Mouse (Mus musculus) embryonic fibroblast, embryonic 13.5 days (primary cell): ENCODE results near the gene Crygd. TPM values are rescaled to one million over a fixed set of nuclear protein-coding genes. Genes with fewer than 3 reads are reported as not detected.
A peak's percentile ranks its signal among the peaks of the same experiment; 100 is the strongest.

Source experiments
- H3K27ac ChIP-seq: 2 replicates; pipeline ENCODE4 v1.5.1; 2012; ENCODE audit warnings: low read length, control low read depth, inconsistent platforms; ENCODE audit not compliant: insufficient read depth
- H3K4me1 ChIP-seq: 2 replicates; pipeline ENCODE4 v1.6.1; 2011; ENCODE audit warnings: low read length; ENCODE audit not compliant: control insufficient read depth, insufficient read depth
- H3K4me3 ChIP-seq: 2 replicates; pipeline ENCODE4 v1.5.1; 2011; ENCODE audit warnings: mild to moderate bottlenecking, control low read depth, low read length; ENCODE audit not compliant: insufficient read depth
- CTCF ChIP-seq: IDR thresholded peaks from 2 replicates; pipeline ENCODE4 v1.5.1; 2011; ENCODE audit warnings: mild to moderate bottlenecking, control low read depth, low read length, moderate library complexity, borderline replicate concordance; ENCODE audit not compliant: insufficient read depth
- POLR2A ChIP-seq: IDR thresholded peaks from 2 replicates; pipeline ENCODE4 v1.6.1; 2011; ENCODE audit warnings: low read depth, mild to moderate bottlenecking, control low read depth, low read length, moderate library complexity
- polyA plus RNA-seq: library from polyadenylated mRNA; stranded (reverse); fragments of >200 nt; gene quantifications from 2 replicates; pipeline ENCODE4 v1.2.4, GENCODE M21; 2011; ENCODE audit warnings: low read depth; ENCODE audit not compliant: missing spikeins, insufficient read length

The Crygd gene
- not detected in 2 replicates for polyA plus RNA-seq

DNA sequence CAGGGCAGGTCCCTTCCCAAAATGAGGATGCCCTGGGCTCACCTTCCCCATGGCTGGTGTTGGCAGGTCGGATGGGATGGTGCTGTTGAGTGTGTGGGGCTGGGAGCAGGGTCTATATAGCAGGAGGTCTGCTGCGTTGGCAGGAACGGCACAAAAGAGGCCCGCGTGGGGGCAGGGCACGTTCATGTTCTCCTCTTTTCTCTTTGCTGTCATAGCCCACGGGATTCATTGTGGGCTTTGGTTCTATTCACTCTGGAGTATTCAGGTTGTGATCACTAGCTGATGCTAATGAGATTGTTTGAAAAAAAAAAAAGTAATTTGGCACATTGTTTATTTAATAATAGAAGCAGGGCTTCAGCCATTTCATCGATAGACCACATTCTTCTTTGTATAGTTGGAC lies at the start of gene Crygd:
Gene Crygd (minus strand): TSS at position 101 of the 400 bp plus-strand sequence.
- TF ChIP-seq CTCF = no peak
- no peak for TF ChIP-seq POLR2A
- H3K4me3 ChIP-seq = no peak within 1 kb of the TSS
- no peak within 1 kb of the TSS for H3K27ac ChIP-seq
- H3K4me1 ChIP-seq = no peaks in the 10 kb centered on the region

DNA sequence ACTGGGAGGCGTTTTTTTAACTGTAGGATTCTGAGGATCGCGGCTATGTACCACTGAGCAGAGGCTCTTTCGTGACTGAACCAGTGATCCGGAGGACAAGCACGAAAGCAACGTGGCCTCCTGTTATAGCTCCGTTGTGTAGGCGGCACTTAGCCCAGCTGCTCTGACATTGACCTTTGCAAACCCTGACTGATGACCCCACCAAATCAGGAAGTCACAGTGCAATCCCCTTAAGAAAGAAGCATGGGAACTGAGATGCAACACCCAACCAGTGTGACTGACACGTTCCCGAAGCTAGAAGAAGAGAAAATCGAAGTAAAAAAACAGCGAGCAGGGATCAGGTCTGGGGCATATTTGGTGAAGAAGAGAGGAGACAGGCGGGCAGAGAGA lies 49.5 kb upstream of the Crygd start:
- TF ChIP-seq CTCF (no peak), POLR2A (no peak)
- no peaks in the 10 kb centered on the region for H3K4me1 ChIP-seq
- no peak overlapping the region for H3K27ac ChIP-seq
- H3K4me3 ChIP-seq = no peak overlapping the region

DNA sequence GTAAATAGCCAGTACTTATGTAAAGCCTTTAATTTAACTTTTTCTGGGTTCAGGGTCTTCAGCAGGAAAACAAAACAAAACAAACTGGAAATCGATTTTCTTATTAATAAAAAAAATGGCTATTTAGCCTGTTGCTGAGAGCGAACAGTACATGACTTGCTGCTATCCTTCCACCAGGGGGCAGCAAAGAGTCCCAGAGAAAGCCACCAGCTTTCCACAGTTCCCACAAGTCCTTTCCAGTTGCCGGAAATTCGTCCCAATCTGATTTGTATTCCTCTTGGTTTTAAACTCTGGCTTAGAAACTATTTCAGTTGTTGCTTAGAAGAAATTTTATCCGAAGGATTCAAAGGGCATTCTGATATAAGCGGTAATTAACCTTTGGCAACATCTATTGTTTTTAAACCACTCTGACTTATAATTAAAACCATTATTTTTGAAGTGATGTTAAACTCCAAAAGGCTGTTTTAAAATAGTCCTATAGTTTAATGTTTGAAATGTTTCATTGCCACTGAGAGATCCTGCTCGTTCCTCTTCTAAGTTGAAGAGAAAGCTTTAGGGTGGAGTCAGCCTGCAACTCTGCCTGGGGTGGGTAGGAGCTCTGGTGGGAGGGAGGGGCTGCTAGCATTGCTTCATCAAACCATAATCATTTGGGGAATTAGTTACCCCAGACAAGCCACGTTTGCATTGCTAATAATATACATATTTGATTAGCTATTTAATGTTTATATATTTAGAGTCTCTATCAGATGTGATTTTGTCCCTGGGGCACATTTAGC lies 49.0 kb upstream of the Crygd start:
- no peak for TF ChIP-seq POLR2A
- peak; percentile 52; the same call in 1 of the 2 replicates for TF ChIP-seq CTCF
- Histone ChIP-seq H3K4me1 (no peaks in the 10 kb centered on the region), H3K4me3 (no peak overlapping the region), H3K27ac (no peak overlapping the region)

DNA sequence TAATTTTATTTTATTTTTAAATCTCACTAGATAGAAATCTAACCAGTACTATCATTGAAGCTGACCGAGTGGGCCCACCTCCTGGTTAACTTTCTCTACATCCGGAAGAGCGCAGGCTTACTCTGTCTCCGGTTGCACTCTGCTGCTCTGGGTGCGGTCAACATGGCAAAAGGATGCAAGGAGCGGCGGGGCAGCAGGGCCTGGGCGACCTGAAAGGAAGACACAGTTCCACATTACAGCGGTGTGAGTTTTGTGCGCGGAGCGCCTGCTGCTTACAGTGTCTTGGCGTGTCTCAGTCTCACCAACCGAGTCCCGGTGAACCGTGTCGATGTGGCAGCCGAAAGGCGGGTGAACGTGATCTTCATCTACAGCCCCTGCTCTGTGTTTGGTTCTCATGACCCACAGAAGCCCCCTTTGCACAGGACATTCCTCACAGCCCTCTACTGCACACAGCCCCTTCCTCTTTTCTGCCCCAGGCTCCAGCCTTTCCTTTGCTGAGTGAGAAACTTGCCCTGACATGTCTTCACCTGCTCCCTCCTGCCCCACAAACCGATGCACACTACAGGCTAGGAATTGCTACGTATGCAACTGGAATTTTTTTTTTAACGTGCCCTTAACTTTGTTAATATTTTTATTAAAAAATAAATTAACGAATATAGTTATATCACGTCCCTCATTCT lies 46.6 kb upstream of the Crygd start:
- TF ChIP-seq CTCF (no peak), POLR2A (no peak)
- H3K27ac ChIP-seq = no peak overlapping the region
- no peak overlapping the region for H3K4me3 ChIP-seq
- no peaks in the 10 kb centered on the region for H3K4me1 ChIP-seq

DNA sequence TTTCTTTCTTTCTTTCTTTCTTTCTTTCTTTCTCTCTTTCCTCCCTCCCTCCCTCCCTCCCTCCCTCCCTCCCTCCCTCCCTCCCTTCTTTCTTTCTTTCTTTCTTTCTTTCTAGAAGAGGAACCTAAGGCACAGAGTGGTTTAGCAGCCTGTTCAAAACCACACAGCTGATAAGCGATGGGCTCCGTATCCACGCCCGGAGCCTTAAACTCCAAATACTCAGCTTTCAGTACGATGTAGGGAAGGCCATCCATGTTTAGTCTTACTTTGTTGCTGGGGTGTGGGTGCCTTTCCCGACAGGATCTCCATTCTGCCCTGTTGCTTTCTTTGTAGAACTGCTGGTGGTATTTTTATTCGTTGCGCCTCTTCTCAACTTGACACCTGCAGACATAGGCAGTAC lies 45.9 kb upstream of the Crygd start:
- Histone ChIP-seq H3K4me3 (no peak overlapping the region), H3K4me1 (no peaks in the 10 kb centered on the region), H3K27ac (no peak overlapping the region)
- no peak for TF ChIP-seq CTCF
- TF ChIP-seq POLR2A = no peak

DNA sequence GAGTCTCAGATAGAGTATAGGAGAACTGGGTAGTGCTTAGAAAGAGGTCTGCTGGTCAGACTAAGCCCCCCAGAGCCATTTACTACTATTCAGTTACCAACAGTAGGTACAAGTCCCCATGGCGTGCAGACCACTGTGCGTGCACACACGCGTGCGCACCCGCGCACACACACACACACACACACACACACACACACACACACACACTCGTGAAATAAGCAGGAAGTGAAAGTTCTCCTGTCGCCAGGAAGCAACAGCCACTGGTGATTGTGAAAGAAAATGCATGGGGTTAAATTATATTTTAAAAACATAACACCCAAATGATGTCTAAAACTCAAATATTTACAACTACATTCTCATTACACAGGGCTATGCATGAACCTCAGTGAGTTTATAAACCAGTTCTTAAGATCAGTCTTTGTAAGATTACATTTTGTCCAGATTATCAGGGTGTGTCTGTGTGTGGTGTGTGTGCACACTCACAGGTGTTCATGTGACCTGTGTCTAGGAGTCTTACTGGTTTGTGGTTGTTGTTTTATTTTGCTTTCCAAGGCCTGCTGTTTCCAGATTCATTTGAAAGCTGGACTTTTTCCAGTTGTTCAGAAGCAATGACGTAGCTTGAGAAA lies 44.5 kb upstream of the Crygd start:
- no peak for TF ChIP-seq CTCF
- no peak for TF ChIP-seq POLR2A
- Histone ChIP-seq H3K4me1 (no peaks in the 10 kb centered on the region), H3K27ac (no peak overlapping the region), H3K4me3 (no peak overlapping the region)

DNA sequence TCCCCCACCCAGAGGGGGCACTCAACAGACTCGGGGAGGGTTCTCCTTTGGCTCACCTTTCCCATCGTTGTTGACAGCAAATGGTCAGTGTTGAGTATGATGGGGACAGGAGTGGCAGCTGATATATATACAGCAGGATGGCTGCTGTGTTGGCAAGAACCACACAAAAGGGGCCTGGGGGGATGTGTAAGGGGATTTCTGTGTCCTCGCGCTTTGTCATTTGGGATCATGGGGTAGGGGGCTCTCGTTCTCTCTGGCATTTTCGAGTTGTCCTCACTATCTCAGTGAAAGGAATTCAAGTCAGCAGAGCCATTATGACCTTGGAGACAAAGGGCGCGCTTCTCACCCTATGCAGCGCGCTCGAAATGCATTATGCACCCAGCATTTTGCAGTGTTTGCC lies 40.0 kb upstream of the Crygd start, which contains the start of gene Cryga:
Gene Cryga (minus strand): TSS at position 101 of the 400 bp plus-strand sequence.
- Histone ChIP-seq H3K4me3 (no peak within 1 kb of the TSS), H3K27ac (no peak within 1 kb of the TSS), H3K4me1 (no peaks in the 10 kb centered on the region)
- no peak for TF ChIP-seq CTCF
- TF ChIP-seq POLR2A = no peak

DNA sequence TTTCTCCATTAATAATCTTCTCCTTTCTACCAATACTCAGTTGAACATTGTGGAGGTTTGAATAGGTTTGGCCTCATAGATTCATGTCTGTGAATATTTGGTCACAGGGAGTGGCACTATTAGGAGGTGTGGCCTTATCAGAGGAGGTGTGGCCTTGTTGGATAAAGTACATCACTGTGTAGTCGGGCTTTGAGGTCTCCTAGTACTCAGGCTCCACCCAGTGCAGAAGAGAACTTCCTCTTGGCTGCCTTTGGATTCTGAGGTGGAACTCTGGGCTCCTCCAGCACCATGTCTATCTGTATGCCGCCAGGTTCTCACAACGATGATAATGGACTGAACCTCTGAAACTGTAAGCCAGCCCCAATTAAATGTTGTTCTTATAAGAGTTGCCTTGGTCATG lies 33.7 kb upstream of the Crygd start:
- H3K27ac ChIP-seq = no peak overlapping the region
- TF ChIP-seq CTCF = no peak
- TF ChIP-seq POLR2A = no peak

DNA sequence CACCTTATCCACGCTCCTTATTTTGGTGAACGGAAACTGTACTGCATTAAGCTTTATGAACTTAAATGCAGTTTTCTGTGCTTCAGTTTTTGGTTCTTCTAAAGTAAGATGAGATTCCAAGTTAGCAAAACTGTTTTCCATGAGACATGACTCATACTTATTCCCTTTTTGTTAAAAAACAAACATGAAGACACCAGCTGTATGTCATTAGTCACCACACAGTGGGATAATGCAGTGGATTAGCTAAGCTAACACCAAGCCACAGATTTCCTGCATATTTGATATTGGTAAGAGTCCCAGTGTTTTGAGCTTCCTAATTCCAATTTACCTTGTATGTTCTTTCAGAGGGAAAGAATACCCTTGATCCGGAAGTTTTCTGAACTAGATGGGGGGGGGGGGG lies 28.3 kb upstream of the Crygd start:
- no peak overlapping the region for H3K4me3 ChIP-seq
- no peak overlapping the region for H3K27ac ChIP-seq
- H3K4me1 ChIP-seq = no peaks in the 10 kb centered on the region
- TF ChIP-seq CTCF (no peak), POLR2A (no peak)

More for the DNA sequence above, 33.7 kb upstream of the Crygd start:
- Histone ChIP-seq H3K4me3 (no peak overlapping the region), H3K4me1 (no peaks in the 10 kb centered on the region)

DNA sequence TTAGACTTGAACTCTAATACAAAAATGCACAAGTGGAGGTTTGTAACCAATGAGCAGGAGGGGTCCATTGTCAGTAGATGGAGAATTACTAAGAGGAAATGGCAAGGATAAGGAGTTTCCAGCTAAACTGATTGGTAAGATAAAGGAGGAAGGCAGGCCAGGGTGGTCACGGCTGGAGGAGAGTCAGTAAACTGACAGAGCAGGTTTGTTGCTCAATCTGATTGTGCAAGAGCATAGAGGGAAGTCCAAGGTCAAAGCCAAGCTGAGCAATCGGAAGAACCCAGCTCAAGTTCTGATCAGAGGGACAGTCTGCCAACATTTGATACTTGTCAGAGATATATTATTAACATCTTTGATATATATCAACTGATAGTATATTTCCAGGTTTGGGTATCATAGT lies 27.1 kb upstream of the Crygd start:
- no peaks in the 10 kb centered on the region for H3K4me1 ChIP-seq
- no peak for TF ChIP-seq POLR2A
- no peak for TF ChIP-seq CTCF

More for the DNA sequence above, 27.1 kb upstream of the Crygd start:
- Histone ChIP-seq H3K4me3 (no peak overlapping the region), H3K27ac (no peak overlapping the region)
